Mouse (Mus musculus) spleen, postnatal 10 days (tissue): Measurements from ENCODE around the gene Trim11.
A peak's percentile ranks its signal among the peaks of the same experiment; 100 is the strongest.

ENCODE experiments used
- DNase-seq, 2 experiments: peaks; one replicate each; pipeline ENCODE4 v3.0.0; 2021 to 2022; ENCODE audit warnings: low spot score in 2 of 2

Trim11 gene

GRCm38 (mm10) chr11:58978027-58978705 lies at the start of gene Trim11:
Gene Trim11, plus strand, starts transcription at chr11:58978093.
- DNase-seq: peak; percentile 70 to 79

GRCm38 (mm10) chr11:58929055-58929454 lies 48.8 kb upstream of the Trim11 start:
- no peak for DNase-seq

GRCm38 (mm10) chr11:58929641-58930040 lies 48.3 kb upstream of the Trim11 start:
- DNase-seq: no peak

GRCm38 (mm10) chr11:58930254-58930653 lies 47.6 kb upstream of the Trim11 start:
- DNase-seq: no peak

- DNase-seq: peak in 1 of 2 experiments; percentile 49
Measured at GRCm38 (mm10) chr11:58931576-58931975, 46.3 kb upstream of the Trim11 start.

GRCm38 (mm10) chr11:58937909-58938308 lies 40.0 kb upstream of the Trim11 start:
- peak in 1 of 2 experiments; percentile 63 for DNase-seq

- peak; percentile 88 to 93 for DNase-seq
Measured at GRCm38 (mm10) chr11:58938322-58939087, 39.4 kb upstream of the Trim11 start, which contains the start of gene Rnf187. Gene Rnf187, minus strand, starts transcription at chr11:58938916.

- DNase-seq: no peak
Measured at GRCm38 (mm10) chr11:58939088-58939439, 38.8 kb upstream of the Trim11 start.

- no peak for DNase-seq
Measured at GRCm38 (mm10) chr11:58944136-58944535, 33.8 kb upstream of the Trim11 start.

- no peak for DNase-seq
Measured at GRCm38 (mm10) chr11:58947306-58947705, 30.6 kb upstream of the Trim11 start.

GRCm38 (mm10) chr11:58947798-58948528 lies 29.9 kb upstream of the Trim11 start:
- peak; percentile 50 to 65 for DNase-seq

- peak; percentile 77 to 84 for DNase-seq
Measured at GRCm38 (mm10) chr11:58948542-58949479, 29.1 kb upstream of the Trim11 start, which contains the start of gene Hist3h2ba. Gene Hist3h2ba, plus strand, starts transcription at chr11:58948920.

GRCm38 (mm10) chr11:58949480-58950431 lies 28.1 kb upstream of the Trim11 start:
- DNase-seq: peak in 1 of 2 experiments; percentile 48

- DNase-seq: no peak
Measured at GRCm38 (mm10) chr11:58951210-58951609, 26.7 kb upstream of the Trim11 start.

GRCm38 (mm10) chr11:58953351-58954169 lies 24.3 kb upstream of the Trim11 start:
- DNase-seq: peak; percentile 69 to 75

GRCm38 (mm10) chr11:58954170-58954419 lies 23.8 kb upstream of the Trim11 start:
- peak in 1 of 2 experiments; percentile 87 for DNase-seq

- DNase-seq: peak; percentile 86 to 90
Measured at GRCm38 (mm10) chr11:58954420-58955142, 23.3 kb upstream of the Trim11 start, which contains the start of the genes Hist3h2a and Trim17. Gene Hist3h2a, plus strand, starts transcription at chr11:58954685. Gene Trim17, plus strand, starts transcription at chr11:58954685.

- DNase-seq: no peak
Measured at GRCm38 (mm10) chr11:58955143-58955867, 22.6 kb upstream of the Trim11 start.
